ENCODE assay signal across 9 mouse cellular contexts in the genomic region with DNA sequence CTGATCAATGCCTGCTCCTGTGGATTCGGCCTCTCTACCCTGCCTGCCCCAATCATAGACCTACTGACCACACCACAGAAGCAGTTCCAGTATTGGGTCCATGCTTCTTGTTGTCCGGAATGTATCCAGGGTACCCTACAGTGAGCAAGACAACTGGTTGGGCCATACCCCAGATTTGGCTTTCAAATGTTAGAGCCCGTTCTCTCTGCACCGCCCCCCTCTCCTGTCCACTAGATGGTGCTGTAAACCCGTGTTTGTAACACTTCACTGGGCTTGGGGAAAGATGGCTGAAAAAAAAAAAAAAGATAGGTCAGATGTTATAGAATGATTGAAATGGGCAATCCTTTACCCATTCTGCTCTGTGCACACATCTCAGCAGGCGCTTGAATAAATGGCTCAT. TPM values are rescaled to one million over a fixed set of nuclear protein-coding genes. Genes with fewer than 3 reads are reported as not detected.
DNase-seq lines count a peak whose midpoint lies in the region; ATAC-seq lines count a peak whose summit lies in the region.
"Had no signal": no experiment of that assay in that cellular context is flagged by ENCODE, and none has a peak within 500 bp of the region (broad histone marks: within the 10 kb centered on the region; RNA-seq: fewer than 3 reads in every experiment).

No protein-coding gene starts in this region.

- peak; percentile 80 for ATAC-seq in hindbrain, embryonic 13.5 days (ENCODE audit: low FRiP score)
- peak; percentile 88 for ATAC-seq in midbrain, embryonic 13.5 days

- H3K27me3 ChIP-seq in heart, embryonic 10.5 days (ENCODE audit: insufficient read depth, poor library complexity, severe bottlenecking): no peaks in the 10 kb centered on the region
- no peaks in the 10 kb centered on the region for H3K27me3 ChIP-seq in hindbrain, embryonic 13.5 days
- H3K27me3 ChIP-seq in midbrain, embryonic 13.5 days: no peaks in the 10 kb centered on the region
- H3K27me3 ChIP-seq: liver, embryonic 13.5 days had no signal

- WGBS in heart, embryonic 10.5 days: 25% methylated on average over 6 of the region's 6 CpGs
- 22% methylated on average over 6 of the region's 6 CpGs for whole genome bisulfite sequencing in hindbrain, embryonic 13.5 days
- WGBS in midbrain, embryonic 13.5 days: 20% methylated on average over 6 of the region's 6 CpGs

- no peak overlapping the region for H3K4me2 ChIP-seq in hindbrain, embryonic 13.5 days
- H3K4me2 ChIP-seq in midbrain, embryonic 13.5 days (replicated peaks): no peak overlapping the region
- H3K4me2 ChIP-seq: liver, embryonic 13.5 days had no signal

- H3K4me3 ChIP-seq in heart, embryonic 10.5 days: no peak overlapping the region
- no peak overlapping the region for H3K4me3 ChIP-seq in hindbrain, embryonic 13.5 days
- H3K4me3 ChIP-seq in midbrain, embryonic 13.5 days (replicated peaks): no peak overlapping the region
- H3K4me3 ChIP-seq: liver, embryonic 13.5 days had no signal

- no peaks in the 10 kb centered on the region for H3K4me1 ChIP-seq in heart, embryonic 10.5 days
- H3K4me1 ChIP-seq in hindbrain, embryonic 13.5 days (replicated peaks): peaks cover 11% of the 10 kb centered on the region; the same call in 1 of the 2 replicates
- peaks cover 12% of the 10 kb centered on the region for H3K4me1 ChIP-seq in midbrain, embryonic 13.5 days (replicated peaks)
- H3K4me1 ChIP-seq: liver, embryonic 13.5 days had no signal

- H3K9ac ChIP-seq in hindbrain, embryonic 13.5 days: no peak overlapping the region
- no peak overlapping the region for H3K9ac ChIP-seq in midbrain, embryonic 13.5 days (replicated peaks)
- H3K9ac ChIP-seq: liver, embryonic 13.5 days had no signal

- no peaks in the 10 kb centered on the region for H3K9me3 ChIP-seq in heart, embryonic 10.5 days
- no peaks in the 10 kb centered on the region for H3K9me3 ChIP-seq in hindbrain, embryonic 13.5 days
- no peaks in the 10 kb centered on the region for H3K9me3 ChIP-seq in midbrain, embryonic 13.5 days
- H3K9me3 ChIP-seq: liver, embryonic 13.5 days had no signal

- peak; percentile 2 to 21 for DNase-seq in heart, adult 18-20 months
- no peak for DNase-seq in heart, embryonic 10.5 days (ENCODE audit: low spot score)
- DNase-seq in adrenal gland, adult 2 months: peak; percentile 10
- peak; percentile 76 for DNase-seq in embryo, embryonic 11 days
- DNase-seq in layer of hippocampus, postnatal 25 days (ENCODE audit: extremely low spot score in 1 of 2, low spot score in 1 of 2): peak; percentile 45 to 72
- peak; percentile 32 to 42 for DNase-seq in spleen, postnatal 36 days (ENCODE audit: low spot score in 2 of 2)
- DNase-seq: liver, embryonic 13.5 days had no signal

- no peaks in the 10 kb centered on the region for H3K36me3 ChIP-seq in heart, embryonic 10.5 days
- H3K36me3 ChIP-seq in hindbrain, embryonic 13.5 days: no peaks in the 10 kb centered on the region
- no peaks in the 10 kb centered on the region for H3K36me3 ChIP-seq in midbrain, embryonic 13.5 days
- H3K36me3 ChIP-seq: liver, embryonic 13.5 days had no signal

- H3K27ac ChIP-seq in heart, embryonic 10.5 days: no peak overlapping the region
- no peak overlapping the region for H3K27ac ChIP-seq in hindbrain, embryonic 13.5 days
- H3K27ac ChIP-seq in midbrain, embryonic 13.5 days: no peak overlapping the region
- H3K27ac ChIP-seq: liver, embryonic 13.5 days had no signal

RNA-seq across cellular contexts. Expression of gene B3gat2, which starts 56.1 kb away (rescaled TPM):
- not detected for total RNA-seq in heart, adult 18-20 months (2021)
- 0.46 and 0.59 TPM in 2 replicates for polyA plus RNA-seq in heart, embryonic 10.5 days (2016; fragmentation: Nextera tagmentation; extraction: Ambion mirVana)
- total RNA-seq in adrenal gland, adult 2 months (2021): not detected
- polyA plus RNA-seq in adrenal gland, adult 2 months (2012; rRNA removed): not detected in 2 replicates
- polyA plus RNA-seq in hindbrain, embryonic 13.5 days (2015; fragmentation: Nextera tagmentation; extraction: Ambion mirVana): 13.8 and 16.0 TPM in 2 replicates
- 10 to 100 TPM; 12.9 to 13.2 TPM for total RNA-seq in layer of hippocampus, postnatal 25 days (2021)
- 6.7 and 9.0 TPM in 2 replicates for polyA plus RNA-seq in midbrain, embryonic 13.5 days (2015; fragmentation: Nextera tagmentation; extraction: Ambion mirVana)
